Mouse (Mus musculus) midbrain, embryonic 10.5 days (tissue): ENCODE data around the gene Abhd17c. TPM values are rescaled to one million over a fixed set of nuclear protein-coding genes. Genes with fewer than 3 reads are reported as not detected.
A peak's percentile ranks its signal among the peaks of the same experiment; 100 is the strongest.

Source experiments
- DNase-seq: peaks from one replicate; pipeline ENCODE4 v3.0.0-alpha.2; 2017; ENCODE audit warnings: low spot score
- H3K27ac ChIP-seq: fragments of 300-500 bp; sonication (generic); replicated peaks from 2 replicates; pipeline ENCODE4 v1.5.1; 2016; ENCODE audit warnings: mild to moderate bottlenecking
- H3K27me3 ChIP-seq: fragments of 300-500 bp; sonication (generic); 2 replicates; pipeline ENCODE4 v1.6.1; 2016; ENCODE audit warnings: low read depth, mild to moderate bottlenecking; ENCODE audit not compliant: poor library complexity, severe bottlenecking
- H3K36me3 ChIP-seq: fragments of 300-500 bp; sonication (generic); 2 replicates; pipeline ENCODE4 v1.6.1; 2016; ENCODE audit warnings: mild to moderate bottlenecking, moderate library complexity
- H3K4me1 ChIP-seq: fragments of 300-500 bp; sonication (generic); 2 replicates; pipeline ENCODE4 v1.6.1; 2016
- H3K4me3 ChIP-seq: fragments of 300-500 bp; sonication (generic); 2 replicates; pipeline ENCODE4 v1.5.1; 2016; ENCODE audit warnings: mild to moderate bottlenecking, moderate library complexity
- H3K9me3 ChIP-seq: fragments of 300-500 bp; sonication (generic); replicated peaks from 2 replicates; pipeline ENCODE4 v1.6.1; 2016; ENCODE audit warnings: mild to moderate bottlenecking
- WGBS: fragments of 180-500 bp; shearing (Covaris S2); methylation state at CpG from one replicate; pipeline ENCODE4 v1.1.7; 2016; 5-methylcytosine and 5-hydroxymethylcytosine counted together
- polyA plus RNA-seq: library from polyadenylated mRNA; unstranded; fragments of >200 nt; fragmentation: Nextera tagmentation; extraction: Ambion mirVana; gene quantifications from 2 replicates; pipeline ENCODE4 v1.2.1, GENCODE M21; 2016

Gene Abhd17c
- polyA plus RNA-seq, 1 experiment from 2014 or later, result 11.9 TPM

- H3K27ac ChIP-seq, result no peak overlapping the region
- peaks cover 76% of the 10 kb centered on the region for H3K36me3 ChIP-seq
- no peak overlapping the region for H3K4me3 ChIP-seq
- H3K27me3 ChIP-seq, result no peaks in the 10 kb centered on the region
- H3K4me1 ChIP-seq, result peaks cover 6% of the 10 kb centered on the region; the same call in 1 of the 2 replicates
- 88% methylated on average over 10 of the region's 10 CpGs for WGBS
- no peaks in the 10 kb centered on the region for H3K9me3 ChIP-seq
- no peak for DNase-seq
These were observed 39.9 kb downstream of the Abhd17c start for GRCm38 (mm10) chr7:84111716-84112350.

- Histone ChIP-seq H3K27ac (no peak overlapping the region), H3K9me3 (no peaks in the 10 kb centered on the region), H3K36me3 (peaks cover 52% of the 10 kb centered on the region), H3K4me3 (no peak overlapping the region), H3K4me1 (no peaks in the 10 kb centered on the region), H3K27me3 (no peaks in the 10 kb centered on the region)
- WGBS, result 98% methylated on average over 1 of the region's 1 CpGs
- no peak for DNase-seq
These were observed 44.8 kb downstream of the Abhd17c start for GRCm38 (mm10) chr7:84106942-84107341.

- Histone ChIP-seq H3K4me1 (no peaks in the 10 kb centered on the region), H3K4me3 (no peak overlapping the region), H3K9me3 (no peaks in the 10 kb centered on the region), H3K36me3 (peaks cover 10% of the 10 kb centered on the region), H3K27me3 (no peaks in the 10 kb centered on the region), H3K27ac (no peak overlapping the region)
- WGBS, result 92% methylated on average over 1 of the region's 1 CpGs
- no peak for DNase-seq
These were observed 49.1 kb downstream of the Abhd17c start for GRCm38 (mm10) chr7:84102589-84102988.

- no peak overlapping the region for H3K4me3 ChIP-seq
- no peaks in the 10 kb centered on the region for H3K27me3 ChIP-seq
- H3K27ac ChIP-seq, result no peak overlapping the region
- DNase-seq, result no peak
- 93% methylated on average over 3 of the region's 3 CpGs for WGBS
- peaks cover 7% of the 10 kb centered on the region; the same call in 1 of the 2 replicates for H3K36me3 ChIP-seq
- H3K4me1 ChIP-seq, result no peaks in the 10 kb centered on the region
- no peaks in the 10 kb centered on the region for H3K9me3 ChIP-seq
These were observed 51.0 kb downstream of the Abhd17c start for GRCm38 (mm10) chr7:84100672-84101071.

- WGBS, result 97% methylated on average over 1 of the region's 1 CpGs
- no peak for DNase-seq
- Histone ChIP-seq H3K4me3 (no peak overlapping the region), H3K27me3 (no peaks in the 10 kb centered on the region), H3K9me3 (no peaks in the 10 kb centered on the region), H3K4me1 (no peaks in the 10 kb centered on the region), H3K36me3 (no peaks in the 10 kb centered on the region), H3K27ac (no peak overlapping the region)
These were observed 53.6 kb downstream of the Abhd17c start for GRCm38 (mm10) chr7:84098098-84098497.

DNA sequence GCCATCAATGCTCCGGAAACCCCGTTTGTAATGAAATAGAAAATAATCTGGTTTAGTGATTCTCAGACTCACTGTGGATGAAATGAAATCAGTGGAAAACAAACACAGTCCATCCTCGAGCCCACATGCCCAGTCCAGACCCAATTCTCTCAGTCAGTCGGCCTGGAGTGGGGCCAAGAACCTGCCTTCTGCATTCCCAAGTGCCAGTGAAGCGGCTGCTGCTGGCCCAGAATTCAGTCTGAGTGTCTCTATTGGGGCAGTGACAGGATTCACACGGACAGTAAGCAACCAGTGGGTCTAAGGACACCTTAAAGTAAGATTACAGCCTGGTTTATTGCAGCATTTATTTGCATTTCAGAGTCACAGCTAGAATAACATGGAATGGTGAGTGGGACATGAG lies 55.2 kb downstream of the Abhd17c start:
- Histone ChIP-seq H3K4me1 (no peaks in the 10 kb centered on the region), H3K27ac (no peak overlapping the region), H3K36me3 (no peaks in the 10 kb centered on the region), H3K27me3 (no peaks in the 10 kb centered on the region), H3K4me3 (no peak overlapping the region), H3K9me3 (no peaks in the 10 kb centered on the region)
- WGBS, result 83% methylated on average over 6 of the region's 6 CpGs
- no peak for DNase-seq

GRCm38 (mm10) chr7:84090793-84091192 lies 60.9 kb downstream of the Abhd17c start:
- Histone ChIP-seq H3K27ac (no peak overlapping the region), H3K4me3 (no peak overlapping the region), H3K36me3 (no peaks in the 10 kb centered on the region), H3K4me1 (peaks cover 10% of the 10 kb centered on the region), H3K9me3 (no peaks in the 10 kb centered on the region), H3K27me3 (peaks cover 28% of the 10 kb centered on the region)
- 92% methylated on average over 4 of the region's 4 CpGs for WGBS
- no peak for DNase-seq

GRCm38 (mm10) chr7:84089777-84090176 lies 61.9 kb downstream of the Abhd17c start:
- Histone ChIP-seq H3K27ac (no peak overlapping the region), H3K9me3 (no peaks in the 10 kb centered on the region), H3K4me1 (peaks cover 19% of the 10 kb centered on the region), H3K27me3 (peaks cover 38% of the 10 kb centered on the region), H3K36me3 (no peaks in the 10 kb centered on the region), H3K4me3 (no peak overlapping the region)
- 4% methylated on average over 1 of the region's 1 CpGs for WGBS
- DNase-seq, result no peak

DNA sequence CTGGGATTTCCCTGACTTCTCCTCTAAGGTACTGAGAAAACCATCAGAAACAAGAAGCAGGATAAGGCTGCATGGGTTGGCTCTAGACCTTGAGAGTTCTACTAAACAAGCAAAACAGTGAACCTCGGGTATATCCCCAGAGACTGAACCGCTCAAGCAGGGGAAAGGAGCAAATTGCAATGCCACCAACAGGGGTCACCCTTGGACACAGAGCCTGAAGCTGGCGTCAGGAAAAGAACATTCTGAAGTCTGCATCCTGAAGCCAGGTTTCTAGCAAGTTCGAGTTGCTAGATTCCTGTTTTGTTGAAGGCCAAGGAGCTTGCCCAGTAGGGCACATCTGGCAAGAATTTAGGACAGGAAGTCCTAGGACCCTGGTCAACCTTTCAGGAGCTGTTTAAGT lies 62.7 kb downstream of the Abhd17c start:
- Histone ChIP-seq H3K4me1 (peaks cover 19% of the 10 kb centered on the region), H3K9me3 (no peaks in the 10 kb centered on the region), H3K27me3 (peaks cover 46% of the 10 kb centered on the region), H3K27ac (no peak overlapping the region), H3K36me3 (no peaks in the 10 kb centered on the region), H3K4me3 (no peak overlapping the region)
- peak; percentile 50 for DNase-seq
- WGBS, result 24% methylated on average over 4 of the region's 4 CpGs

DNA sequence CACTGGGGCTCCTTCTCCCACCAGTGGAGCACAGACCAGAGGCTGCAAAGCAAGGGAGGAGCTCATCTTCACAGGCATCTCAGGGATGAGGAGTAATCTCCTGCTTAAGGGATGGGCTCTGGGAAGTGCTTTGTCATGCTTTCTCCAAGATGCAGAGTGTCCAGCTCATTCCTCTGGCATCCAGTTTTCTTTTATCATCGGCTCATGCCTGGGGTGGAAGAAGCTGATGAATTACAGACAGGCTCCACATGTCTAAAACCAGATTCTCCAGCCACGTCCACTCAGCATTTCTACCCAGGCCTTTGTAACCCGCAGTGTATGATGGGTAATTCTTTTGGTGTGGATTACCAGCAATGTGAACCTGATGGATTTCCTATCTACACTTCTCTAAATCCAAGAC lies 63.5 kb downstream of the Abhd17c start:
- peaks cover 47% of the 10 kb centered on the region for H3K27me3 ChIP-seq
- peaks cover 19% of the 10 kb centered on the region for H3K4me1 ChIP-seq
- no peaks in the 10 kb centered on the region for H3K36me3 ChIP-seq
- no peak overlapping the region for H3K27ac ChIP-seq
- no peak overlapping the region for H3K4me3 ChIP-seq
- WGBS, result 84% methylated on average over 3 of the region's 3 CpGs
- DNase-seq, result no peak
- H3K9me3 ChIP-seq, result no peaks in the 10 kb centered on the region

DNA sequence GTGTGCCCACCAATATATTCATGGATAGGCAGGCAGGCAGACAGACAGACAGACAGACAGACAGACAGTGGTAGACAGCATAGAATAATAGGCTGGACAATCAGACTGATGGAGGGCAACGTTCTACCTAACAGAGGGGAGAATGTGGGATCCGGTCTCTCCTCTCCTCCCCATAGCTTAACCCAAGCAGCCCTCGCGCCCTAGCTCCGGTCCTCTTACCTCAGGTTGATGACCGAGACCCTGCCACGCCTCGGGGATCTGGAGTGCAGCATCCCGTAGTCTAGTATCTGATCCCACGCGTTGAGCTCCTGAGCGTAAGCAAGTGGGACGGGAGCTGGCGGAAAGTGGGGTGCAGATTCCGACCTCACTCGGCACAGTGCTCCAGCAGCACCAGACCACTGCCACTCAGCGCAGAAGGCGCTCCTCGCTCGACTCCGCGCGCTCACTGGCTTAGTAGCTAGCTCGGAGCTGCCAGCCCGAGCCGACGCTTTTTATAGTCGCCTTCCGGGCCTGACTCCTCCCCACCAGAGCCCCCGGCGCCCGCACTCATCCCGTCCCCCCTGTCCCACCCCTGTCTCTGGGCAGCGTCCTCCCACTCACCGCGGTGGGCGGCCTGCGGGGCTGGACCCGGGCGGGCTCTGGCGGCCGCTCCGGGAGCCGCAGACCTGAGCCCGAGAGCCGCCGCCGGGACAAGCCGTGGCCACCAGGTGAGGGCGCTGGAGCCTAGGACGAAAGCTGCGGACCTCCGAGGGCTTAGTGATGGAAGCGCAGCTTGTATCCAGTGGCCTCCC lies 65.5 kb downstream of the Abhd17c start, which contains the start of gene Cemip:
Gene Cemip (minus strand): TSS at position 464 of the 791 bp plus-strand sequence.
- H3K36me3 ChIP-seq, result no peaks in the 10 kb centered on the region
- WGBS, result under 1% methylated on average over 53 of the region's 54 CpGs
- no peaks in the 10 kb centered on the region for H3K9me3 ChIP-seq
- DNase-seq, result peak; percentile 85
- peaks cover 47% of the 10 kb centered on the region for H3K27me3 ChIP-seq
- peak within 1 kb of the TSS; percentile 61 for H3K4me3 ChIP-seq
- H3K4me1 ChIP-seq, result peaks cover 19% of the 10 kb centered on the region
- H3K27ac ChIP-seq, result no peak within 1 kb of the TSS

GRCm38 (mm10) chr7:84085049-84085945 lies 66.4 kb downstream of the Abhd17c start:
- Histone ChIP-seq H3K9me3 (no peaks in the 10 kb centered on the region), H3K27me3 (peaks cover 47% of the 10 kb centered on the region), H3K4me1 (peaks cover 19% of the 10 kb centered on the region), H3K36me3 (no peaks in the 10 kb centered on the region), H3K27ac (no peak overlapping the region), H3K4me3 (peak overlapping the region; percentile 61)
- DNase-seq, result peak; percentile 71
- WGBS, result 4% methylated on average over 39 of the region's 39 CpGs
